Mouse (Mus musculus) frontal cortex, postnatal 25 days (tissue): Measurements from ENCODE around the gene Nedd9.

ENCODE experiments used
- DNase-seq, 2 experiments: peaks; one replicate each; pipeline ENCODE4 v3.0.0; 2022; ENCODE audit warnings: low spot score in 2 of 2

The Nedd9 gene

DNA sequence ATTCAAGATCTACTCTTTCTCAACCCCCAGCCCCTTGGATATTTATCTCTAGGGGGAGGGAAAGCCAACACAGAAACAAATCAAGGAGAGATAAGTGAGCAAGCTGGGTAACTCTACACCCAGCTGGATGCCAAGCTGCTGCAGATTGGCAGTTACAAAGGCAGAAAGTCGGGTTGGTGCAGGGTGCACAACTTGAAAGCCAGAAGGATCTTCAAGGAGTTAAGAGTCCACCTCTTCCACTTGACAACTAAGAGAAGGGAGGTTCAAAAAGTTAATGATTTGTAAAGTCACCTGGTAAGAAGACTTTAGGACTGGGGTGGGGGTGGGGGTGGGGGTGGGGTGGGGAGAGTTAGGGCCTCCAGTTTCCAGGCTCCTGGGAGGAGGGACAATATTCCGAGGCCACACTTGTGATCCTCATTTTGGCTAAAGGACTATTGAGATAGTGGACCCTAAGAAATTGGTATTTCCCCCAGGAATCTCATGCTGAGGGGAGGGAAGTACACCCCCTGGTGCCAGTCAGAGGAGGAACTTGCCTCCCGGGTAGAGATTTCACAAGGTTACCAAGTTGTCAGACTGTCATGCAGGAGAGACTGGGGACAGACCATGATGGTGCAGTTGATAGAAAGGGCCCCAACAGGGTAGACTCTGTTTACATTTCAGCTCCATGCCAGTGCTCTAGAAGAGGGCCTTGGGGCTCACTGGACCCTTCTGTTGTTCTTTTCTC lies 143.8 kb downstream of the Nedd9 start:
- no peak for DNase-seq

DNA sequence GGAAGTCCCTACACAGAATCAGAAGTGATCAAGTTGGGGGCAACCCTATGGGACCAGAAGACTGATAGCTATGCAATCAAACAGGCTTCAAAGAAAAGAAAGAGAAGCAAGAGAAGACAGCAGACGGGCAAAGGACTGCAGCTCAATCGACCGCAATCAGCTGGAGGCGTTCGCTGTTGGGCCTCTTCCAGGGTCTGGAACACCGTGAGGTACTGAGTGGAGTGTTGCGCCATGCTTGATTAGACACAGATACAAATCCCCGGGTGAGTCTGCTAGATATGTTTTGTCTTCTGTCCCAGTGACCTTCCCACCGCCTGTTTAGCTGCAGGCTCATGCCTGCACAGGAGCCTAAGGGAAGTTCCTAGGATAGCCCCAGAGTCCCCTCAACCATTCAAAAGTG lies 145.7 kb downstream of the Nedd9 start:
- no peak for DNase-seq

DNA sequence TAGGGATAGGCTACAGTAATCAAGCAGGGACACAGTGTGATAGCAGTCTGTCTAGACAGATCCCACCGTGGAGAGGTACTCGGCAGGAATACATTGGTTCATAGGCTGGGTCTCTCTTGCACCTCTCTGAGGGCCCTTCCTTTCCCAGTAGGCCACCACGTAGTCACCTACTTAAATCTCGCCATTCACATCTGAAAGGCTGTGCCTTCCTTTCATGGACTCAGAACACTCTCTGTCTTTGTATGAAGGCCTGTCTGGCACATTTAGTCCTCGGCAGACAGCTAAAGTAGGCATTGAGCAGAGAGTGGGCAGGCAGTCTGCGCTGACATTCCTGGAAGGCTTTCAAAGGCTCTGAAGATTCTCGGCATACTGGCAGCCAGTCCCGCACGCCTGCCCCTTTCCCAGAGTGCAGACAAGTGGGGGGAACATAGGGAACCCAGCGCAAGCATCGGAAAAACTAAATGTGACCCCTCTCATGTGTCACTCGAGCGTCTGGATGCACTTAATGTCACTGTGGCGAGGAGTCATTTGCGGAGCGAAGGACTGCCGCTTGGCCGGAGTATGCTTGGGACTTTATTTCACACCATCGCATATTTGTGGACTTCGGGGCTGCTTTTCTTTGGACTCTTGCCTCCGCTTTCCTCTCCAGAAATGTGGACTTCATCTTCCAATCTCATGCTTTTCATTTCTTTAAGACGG lies 147.4 kb downstream of the Nedd9 start:
- DNase-seq = peak; percentile 36 to 55

DNA sequence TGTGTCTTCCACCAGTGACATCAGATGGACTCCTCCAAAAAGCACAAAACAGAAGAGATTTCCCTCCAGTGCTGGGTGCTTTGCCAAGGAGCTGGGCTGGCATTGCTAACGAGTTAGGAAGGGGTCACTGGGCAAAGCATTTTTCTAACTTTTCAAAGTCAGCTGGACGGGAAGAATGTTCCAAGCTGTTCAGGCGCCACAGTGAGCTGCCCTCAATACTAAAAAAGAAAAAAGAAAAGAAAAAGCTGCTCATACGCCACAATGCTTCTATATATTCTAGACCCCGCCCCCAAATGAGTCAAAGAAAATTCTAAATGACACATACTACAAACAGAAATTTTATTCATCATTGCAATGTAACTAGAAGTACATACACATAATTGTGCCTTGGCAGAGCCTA lies 148.0 kb downstream of the Nedd9 start:
- DNase-seq = no peak

DNA sequence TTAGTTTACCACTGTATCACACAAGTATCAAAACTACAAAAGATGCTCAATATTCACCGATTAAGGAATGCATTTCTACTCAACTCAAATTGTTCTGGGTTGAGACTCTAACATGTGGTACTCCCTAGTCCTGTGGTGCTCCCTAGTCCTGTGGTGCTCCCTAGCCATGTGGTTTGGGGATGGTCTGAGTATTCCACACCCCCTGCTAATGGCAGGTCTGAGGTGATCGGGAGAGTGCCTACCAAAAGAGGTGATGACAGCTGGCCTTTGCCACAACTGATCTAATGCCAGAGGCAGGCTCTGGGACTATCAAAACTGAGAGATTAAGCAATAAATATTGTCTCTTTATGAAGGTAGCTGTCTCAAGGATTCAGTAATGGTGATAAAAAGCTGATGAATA lies 149.8 kb downstream of the Nedd9 start:
- DNase-seq = no peak

DNA sequence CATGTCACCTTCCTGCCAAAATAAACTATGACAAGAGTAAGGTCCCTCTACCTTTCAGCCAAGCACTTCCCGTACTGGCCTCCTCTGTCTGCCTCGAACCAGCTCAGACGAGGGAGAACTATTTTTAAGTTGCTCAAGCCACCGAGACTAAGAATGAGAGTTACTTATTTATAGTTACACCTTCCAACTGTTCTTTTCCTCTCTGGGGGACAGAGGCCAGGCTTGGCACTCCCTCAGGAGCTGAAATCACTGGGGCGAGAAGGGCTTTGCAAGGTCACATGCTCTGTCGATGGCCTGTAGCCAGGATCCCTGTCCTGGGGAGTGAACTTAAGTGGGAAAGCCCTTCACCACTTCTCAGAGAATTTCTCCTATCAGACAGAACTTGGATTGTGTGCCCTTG lies 150.9 kb downstream of the Nedd9 start:
- no peak for DNase-seq

DNA sequence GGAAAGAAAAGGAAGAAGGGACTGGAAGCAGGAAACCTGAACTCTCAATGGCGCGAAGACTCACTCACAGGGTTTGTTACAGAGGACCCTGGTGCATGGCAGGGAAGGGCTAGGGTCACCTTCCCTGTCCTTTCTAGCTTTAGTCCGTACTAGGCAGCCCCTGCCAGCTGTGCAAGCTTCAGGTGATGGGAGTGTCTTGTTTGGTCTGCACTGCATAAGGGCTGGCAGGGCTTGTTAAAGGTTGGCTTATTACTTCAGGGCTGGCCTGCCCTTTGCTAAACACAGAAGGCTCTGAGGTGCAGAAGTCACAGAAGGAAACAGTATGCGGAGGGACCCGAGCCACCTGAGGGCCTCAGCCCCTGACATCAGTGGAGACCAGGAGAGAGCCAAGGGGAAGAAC lies 151.4 kb downstream of the Nedd9 start:
- DNase-seq = no peak

DNA sequence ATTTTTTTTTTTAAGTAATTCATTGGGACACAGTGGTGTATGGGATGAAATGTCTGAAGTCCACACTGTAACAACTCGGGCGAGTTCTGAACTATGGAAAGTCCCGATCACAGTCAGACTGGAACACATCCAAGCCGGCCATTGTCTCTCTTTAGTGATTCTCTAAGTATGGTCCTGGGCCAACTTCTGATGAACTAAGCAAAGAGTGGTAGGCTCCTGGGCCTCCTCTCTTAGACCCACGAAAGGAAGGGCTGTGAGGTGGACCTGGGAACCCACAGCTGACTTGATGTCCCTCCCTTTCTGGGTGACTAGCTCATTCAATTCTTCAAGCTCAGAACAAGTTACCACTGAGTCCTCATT lies 152.5 kb downstream of the Nedd9 start:
- DNase-seq = no peak

DNA sequence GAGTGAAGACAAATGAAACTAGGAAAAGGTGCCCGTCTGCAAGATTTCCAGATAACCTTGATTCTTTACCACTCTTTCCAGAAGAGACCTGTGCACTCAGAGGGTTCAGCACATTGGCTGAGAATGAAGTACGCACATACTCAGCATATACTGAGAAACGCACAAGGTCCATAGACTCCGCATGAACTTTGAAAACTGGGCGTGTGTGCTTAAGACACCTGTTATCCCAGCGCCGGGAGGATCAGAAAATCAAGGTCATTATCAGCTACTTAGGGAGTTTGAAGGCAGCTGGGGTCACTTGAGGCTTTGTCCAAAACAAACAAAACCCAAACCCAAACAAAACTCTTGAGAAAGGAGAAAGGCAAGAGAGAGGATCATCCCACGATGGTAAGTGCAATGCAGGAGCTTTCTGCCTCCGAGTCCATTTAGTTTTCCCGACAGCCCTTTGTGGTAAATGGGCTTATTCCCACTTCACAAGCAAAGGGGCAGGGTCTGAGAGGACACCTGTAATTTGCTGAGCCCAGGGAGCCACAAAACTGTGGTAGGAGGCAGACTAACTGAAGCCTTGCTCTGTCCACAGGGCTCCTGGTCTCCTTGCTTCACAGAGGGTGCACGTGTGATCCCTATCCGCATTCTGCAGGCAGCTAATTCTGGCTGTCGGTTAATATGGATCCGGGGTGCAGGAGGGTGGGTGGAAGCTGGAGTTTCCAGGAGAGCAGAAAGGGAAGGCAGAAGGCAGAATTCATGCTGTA lies 153.1 kb downstream of the Nedd9 start:
- DNase-seq = no peak

DNA sequence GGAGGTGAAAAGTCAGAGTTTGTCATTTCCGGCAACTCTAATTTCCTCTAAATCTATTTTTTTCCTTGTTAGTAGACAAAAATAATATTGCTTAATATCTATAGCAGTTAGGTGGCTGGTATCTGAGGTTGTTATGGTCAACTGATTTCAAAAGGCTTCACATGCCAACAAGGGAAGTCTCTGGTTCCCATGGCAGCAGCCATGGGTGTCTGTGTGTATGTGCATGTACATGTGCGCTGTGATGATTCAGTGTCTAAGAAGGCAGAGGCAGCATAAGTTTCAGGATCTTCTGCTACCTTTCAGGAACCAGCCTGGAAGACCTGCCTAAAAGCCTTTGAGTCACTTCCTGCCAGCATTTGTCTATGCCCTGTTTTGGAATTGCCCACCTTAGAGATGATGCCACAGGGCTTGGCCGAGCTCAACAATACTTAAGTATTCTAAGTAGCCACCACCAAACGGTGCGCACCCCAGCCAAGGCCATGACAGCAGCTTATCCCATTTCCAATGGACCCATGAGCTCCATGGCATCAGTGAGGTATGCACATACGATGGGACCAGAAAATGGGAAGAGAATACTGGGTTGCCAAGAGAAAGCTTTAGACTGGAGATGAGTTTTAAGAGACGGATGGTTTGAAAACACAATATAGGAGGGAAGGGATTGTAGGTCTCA lies 155.4 kb downstream of the Nedd9 start:
- DNase-seq = no peak

DNA sequence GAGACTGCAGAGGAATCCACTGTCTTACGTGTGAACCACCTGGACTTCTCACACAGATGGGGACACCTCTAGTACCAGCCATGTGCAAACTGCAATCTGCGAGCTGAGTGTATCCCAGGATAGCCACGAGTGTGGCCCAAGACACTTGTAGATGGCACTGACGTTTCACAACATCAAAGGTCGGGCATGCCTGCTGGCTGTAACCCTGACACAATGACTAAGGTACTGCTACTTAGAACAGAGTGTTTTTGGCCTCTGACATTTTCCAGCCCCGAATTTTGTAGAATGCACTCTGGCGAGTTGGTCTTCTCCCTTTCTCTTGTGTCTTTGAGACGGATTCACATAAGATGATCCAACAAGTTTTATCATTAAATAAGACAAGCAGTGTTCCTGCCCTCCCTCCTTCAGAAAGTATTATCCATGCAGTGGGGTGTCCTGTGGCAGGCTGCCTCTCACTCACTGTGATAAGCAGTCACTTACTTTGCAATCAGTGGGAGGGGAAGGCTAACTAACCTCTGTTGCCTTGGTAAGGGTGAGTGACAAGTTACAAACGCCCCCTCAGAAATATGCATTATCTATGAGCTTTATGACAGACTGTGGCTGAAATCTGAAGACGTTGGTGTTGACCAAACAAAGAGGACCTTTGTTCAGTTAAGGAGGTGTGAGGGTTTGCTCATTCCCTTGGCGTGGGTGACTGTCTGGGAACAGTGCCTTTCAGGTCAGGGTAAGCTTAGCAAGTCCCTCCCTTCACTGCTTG lies 156.4 kb downstream of the Nedd9 start:
- DNase-seq = no peak

DNA sequence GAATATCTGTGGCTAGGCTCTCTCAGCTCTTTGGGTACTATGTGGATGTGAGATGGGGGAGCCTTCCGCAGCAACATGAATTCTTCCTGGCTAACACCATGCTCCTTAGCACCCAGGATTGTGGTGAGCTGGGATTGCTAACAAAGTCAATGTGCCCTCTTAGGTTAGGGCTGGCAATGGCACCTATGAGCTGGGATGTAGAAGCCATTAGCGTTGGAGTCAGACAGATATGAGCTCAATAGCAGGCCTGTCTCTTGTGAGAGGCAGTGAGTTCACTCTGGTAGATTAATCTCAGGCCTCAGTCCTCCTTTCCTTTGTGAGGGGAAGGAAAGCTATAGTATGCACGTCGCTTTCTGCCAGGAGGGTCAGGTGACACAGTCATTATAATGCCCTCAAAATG lies 157.1 kb downstream of the Nedd9 start:
- DNase-seq = no peak

DNA sequence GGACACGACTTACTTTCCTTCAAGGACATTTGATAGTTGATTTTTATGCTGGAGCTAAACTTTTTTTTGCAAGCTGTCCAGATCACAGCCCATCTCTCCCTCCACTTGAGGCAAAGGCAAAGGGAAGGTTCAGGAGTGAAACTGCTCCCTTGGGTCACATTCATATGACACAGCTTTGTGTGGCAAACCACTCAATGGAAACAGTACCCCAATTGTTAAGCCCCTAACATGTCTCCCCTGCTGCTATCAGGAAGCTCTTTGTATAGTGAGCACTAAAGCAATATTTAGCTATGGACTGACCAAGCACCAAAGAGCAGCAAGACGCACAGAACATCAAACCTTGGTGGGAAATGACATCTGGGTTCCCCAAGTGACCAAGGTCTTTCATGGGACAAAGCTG lies 158.7 kb downstream of the Nedd9 start:
- DNase-seq = no peak

DNA sequence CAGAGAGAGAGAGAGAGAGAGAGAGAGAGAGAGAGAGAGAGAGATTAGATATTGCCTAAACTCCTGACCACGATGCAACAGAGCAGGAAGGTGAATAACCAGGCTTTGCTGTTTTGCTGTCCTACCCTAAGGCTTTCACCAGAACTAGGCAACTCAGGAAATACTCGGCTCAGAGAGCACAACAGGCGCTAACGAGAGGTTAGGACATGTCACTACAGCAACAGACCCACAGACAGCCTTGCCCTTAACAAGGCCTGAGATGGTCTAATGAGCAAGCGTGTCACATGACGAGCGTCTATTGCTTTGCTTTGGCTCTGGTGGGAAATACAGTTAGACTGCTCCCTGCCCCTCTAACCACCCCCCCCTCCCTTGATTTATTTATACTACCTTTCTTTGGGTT lies 159.6 kb downstream of the Nedd9 start:
- DNase-seq = no peak

DNA sequence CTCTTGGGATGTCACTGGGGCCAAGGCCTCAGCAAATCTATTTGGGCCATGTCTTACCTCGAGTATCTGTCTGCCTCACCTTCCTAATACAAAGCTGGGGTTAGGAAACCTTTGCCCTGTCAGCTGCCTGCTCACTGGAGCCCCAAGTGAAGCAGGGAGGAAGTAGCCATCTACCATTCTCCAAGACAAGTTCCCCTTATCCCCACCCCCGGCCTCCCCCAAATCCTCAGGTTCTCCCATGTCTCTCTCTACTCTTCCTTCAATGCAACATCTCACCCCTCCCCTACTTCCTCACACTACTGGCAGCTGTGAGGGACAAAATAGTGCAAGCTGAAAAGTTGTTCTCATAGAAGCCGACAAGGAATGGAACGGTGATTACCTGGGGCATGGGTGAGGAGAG lies 161.0 kb downstream of the Nedd9 start:
- no peak for DNase-seq

DNA sequence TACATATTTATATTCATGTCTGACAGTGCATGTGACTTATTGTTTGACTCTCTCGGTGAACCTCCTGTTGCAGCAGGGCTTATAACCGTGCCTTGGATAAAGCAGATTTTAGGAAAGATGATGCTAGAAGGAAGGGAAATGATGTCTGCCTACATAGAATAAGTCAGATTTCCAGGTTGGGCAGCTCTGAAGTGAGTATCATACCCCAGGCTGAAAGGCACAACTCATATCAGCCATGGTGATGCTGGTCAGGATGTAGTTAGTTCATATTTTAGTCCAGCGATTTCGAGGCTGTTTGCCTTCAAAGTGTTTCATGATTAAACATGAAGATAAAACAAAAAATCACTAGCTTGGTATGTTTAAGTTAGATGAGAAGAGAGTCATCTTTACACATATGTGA lies 161.8 kb downstream of the Nedd9 start:
- DNase-seq = no peak

DNA sequence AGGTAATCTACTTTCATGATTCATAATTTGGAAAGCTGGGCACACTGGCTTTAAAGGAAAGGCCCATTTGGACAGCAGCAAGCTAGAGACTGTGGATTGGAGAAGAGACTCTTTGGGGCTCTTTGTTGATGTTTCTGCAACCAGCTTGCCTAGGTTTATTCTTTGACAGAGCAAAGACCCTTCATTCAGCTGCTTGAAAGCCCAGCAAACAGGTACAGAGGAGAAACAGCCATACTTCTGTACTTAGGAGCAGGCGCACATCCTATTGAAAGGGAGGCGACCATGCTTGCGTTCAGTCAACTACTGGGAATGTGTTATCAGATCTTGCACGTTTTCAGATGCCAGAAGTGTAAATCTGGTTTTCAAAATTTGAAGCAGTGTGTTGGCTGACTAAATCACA lies 162.5 kb downstream of the Nedd9 start:
- DNase-seq = no peak

DNA sequence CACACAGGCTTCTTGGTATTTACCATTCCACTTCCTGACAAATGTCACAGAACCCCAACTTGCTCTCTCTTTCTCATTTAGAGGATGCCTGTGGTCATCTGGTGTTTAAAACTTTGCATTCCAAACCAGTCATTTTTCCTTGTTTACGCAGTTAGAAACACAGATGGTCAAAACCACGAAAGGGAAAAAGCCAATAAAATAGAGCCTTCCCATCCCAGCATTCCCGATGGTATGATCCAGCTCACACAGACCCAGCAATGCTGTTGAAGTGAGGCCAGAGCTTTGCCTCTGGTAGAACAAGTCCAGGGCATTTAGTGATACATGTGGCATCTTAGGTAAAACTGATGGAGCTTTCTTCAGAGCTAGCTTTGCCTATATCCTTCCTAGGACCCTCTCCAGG lies 165.7 kb downstream of the Nedd9 start:
- DNase-seq = no peak

DNA sequence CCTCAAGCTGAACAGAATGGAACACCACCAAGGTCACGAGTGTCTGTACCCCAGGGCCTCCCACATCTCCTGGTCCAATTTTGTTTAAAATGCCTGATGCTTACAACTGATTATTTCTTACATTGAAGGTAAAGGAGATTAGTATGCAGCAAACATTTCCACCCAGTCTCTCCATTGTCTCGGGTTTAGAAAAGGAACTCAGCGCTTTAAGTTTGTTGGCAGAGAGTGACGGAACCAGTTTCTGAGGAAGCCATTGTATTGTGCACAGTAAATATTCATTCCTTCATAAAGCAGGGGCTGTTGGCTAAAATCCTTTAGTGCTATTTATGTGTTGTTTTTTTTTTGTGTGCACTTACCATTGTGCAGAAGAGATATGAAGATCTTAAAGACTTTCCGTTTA lies 166.4 kb downstream of the Nedd9 start:
- DNase-seq = no peak

DNA sequence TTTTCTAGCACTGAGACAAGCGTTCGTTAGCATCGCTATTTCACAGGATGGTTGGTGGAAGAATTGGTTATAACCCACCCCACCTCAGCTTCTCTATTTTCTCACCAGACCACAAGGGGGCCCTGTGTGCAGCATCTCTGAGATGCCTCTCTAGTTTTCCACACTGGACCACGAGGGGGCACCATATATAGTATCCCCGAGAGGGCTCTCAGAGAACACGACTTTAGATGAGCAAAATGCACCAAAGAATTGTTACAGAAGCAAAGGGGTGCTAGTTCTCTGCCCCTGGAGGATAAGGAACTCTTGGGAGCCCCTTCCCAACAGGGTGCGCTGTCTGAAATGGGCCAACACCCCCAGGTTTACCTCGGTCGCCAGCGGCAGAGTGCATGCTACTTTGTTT lies 184.4 kb downstream of the Nedd9 start:
- peak; percentile 66 to 69 for DNase-seq

DNA sequence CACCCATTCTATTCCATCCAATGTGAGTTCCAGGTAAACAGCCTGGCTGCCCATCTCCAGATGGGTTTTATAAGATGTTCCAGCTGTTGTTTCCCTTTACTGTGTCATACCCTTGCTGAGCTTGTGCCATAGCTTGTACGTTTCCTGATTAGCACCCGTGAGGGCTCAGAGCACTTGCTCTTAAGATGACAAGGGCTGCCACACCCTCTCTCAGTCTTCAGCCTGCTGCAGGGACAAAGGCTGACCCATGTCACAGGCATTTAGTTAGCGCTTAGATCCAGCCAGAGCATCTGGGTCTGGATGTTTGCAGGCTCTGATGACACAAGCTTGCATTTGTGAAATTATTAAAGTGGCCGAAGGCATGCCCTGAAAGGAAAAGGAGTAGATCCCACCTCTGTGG lies 187.1 kb downstream of the Nedd9 start:
- DNase-seq = no peak

DNA sequence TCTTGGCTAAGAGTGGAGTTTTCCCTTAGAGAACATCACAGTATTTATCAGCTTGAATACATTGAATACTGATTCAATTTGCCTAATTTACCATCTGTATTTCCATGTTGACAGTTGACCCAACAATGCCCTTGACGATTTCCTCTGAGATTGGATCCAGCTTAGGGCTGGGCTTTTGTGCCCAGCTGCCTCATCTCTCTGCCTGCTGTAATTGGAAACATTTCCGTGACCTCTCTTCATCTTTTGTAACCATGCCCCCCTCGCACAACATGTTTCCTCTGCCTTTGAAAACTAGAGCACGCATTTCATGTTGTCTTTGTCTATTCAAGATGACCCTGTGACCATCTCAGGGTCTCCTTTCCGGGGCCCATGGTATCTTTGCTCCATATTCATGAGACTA lies 188.2 kb downstream of the Nedd9 start:
- DNase-seq = no peak
